Mouse (Mus musculus) forebrain, embryonic 10.5 days (tissue): ENCODE measurements at regions not wholly inside any gene's neighbourhood (a gene's known extent, or its start where the extent isn't known, plus 50 kb on each side); places are given as distances from the start of the nearest gene placed in this dataset.
"Not testable (repeated sequence)": the region's sequence is repeated elsewhere in the genome, so short reads cannot be mapped to it uniquely, and the experiment has no call there.

ENCODE experiments used
- DNase-seq: peaks from one replicate; pipeline ENCODE4 v3.0.0-alpha.2; 2017; ENCODE audit warnings: low spot score; ENCODE audit errors: extremely low spot score
- H3K27ac ChIP-seq: fragments of 300-500 bp; sonication (generic); 2 replicates; pipeline ENCODE4 v1.5.1; 2016; ENCODE audit warnings: mild to moderate bottlenecking
- H3K27me3 ChIP-seq: fragments of 300-500 bp; sonication (generic); 2 replicates; pipeline ENCODE4 v1.6.1; 2016; ENCODE audit warnings: mild to moderate bottlenecking; ENCODE audit not compliant: poor library complexity, severe bottlenecking
- H3K36me3 ChIP-seq: fragments of 300-500 bp; sonication (generic); replicated peaks from 2 replicates; pipeline ENCODE4 v1.6.1; 2016; ENCODE audit warnings: mild to moderate bottlenecking, moderate library complexity
- H3K4me1 ChIP-seq: fragments of 300-500 bp; sonication (generic); 2 replicates; pipeline ENCODE4 v1.6.1; 2016
- H3K4me3 ChIP-seq: fragments of 300-500 bp; sonication (generic); 2 replicates; pipeline ENCODE4 v1.5.1; 2016; ENCODE audit warnings: mild to moderate bottlenecking, moderate library complexity
- H3K9me3 ChIP-seq: fragments of 300-500 bp; sonication (generic); 2 replicates; pipeline ENCODE4 v1.6.1; 2016; ENCODE audit warnings: mild to moderate bottlenecking, moderate library complexity
- WGBS: fragments of 180-500 bp; shearing (Covaris S2); methylation state at CpG from one replicate; pipeline ENCODE4 v1.1.7; 2016; 5-methylcytosine and 5-hydroxymethylcytosine counted together

GRCm38 (mm10) chr8:86252696-86253355 lies 327.7 kb downstream of the Abcc12 start:
- H3K9me3 ChIP-seq, result no peaks in the 10 kb centered on the region
- 92% methylated on average over 4 of the region's 4 CpGs for WGBS
- no peak overlapping the region for H3K4me3 ChIP-seq
- no peak overlapping the region for H3K27ac ChIP-seq
- H3K4me1 ChIP-seq, result 0 out of 2 replicates have a peak, but pooled peaks cover 3% of the 10 kb centered on the region
- no peak for DNase-seq
- H3K36me3 ChIP-seq, result no peaks in the 10 kb centered on the region
- H3K27me3 ChIP-seq, result no peaks in the 10 kb centered on the region

- no peaks in the 10 kb centered on the region for H3K9me3 ChIP-seq
- H3K36me3 ChIP-seq, result no peaks in the 10 kb centered on the region
- no peaks in the 10 kb centered on the region for H3K27me3 ChIP-seq
- H3K4me1 ChIP-seq, result no peaks in the 10 kb centered on the region
- H3K27ac ChIP-seq, result no peak overlapping the region
- 91% methylated on average over 4 of the region's 4 CpGs for WGBS
- DNase-seq, result no peak
- H3K4me3 ChIP-seq, result no peak overlapping the region
Observed at GRCm38 (mm10) chr8:86234696-86235095, 345.8 kb downstream of the Abcc12 start.

GRCm38 (mm10) chr8:86231994-86232393 lies 348.5 kb downstream of the Abcc12 start:
- H3K4me3 ChIP-seq, H3K36me3 ChIP-seq, H3K27me3 ChIP-seq, H3K9me3 ChIP-seq, H3K27ac ChIP-seq, DNase-seq, H3K4me1 ChIP-seq: not testable (repeated sequence)
- 76% methylated on average over 6 of the region's 6 CpGs for WGBS

GRCm38 (mm10) chr8:86224851-86225250 lies 355.6 kb downstream of the Abcc12 start:
- Histone ChIP-seq H3K9me3 (no peaks in the 10 kb centered on the region), H3K36me3 (no peaks in the 10 kb centered on the region), H3K4me1 (no peaks in the 10 kb centered on the region), H3K27me3 (no peaks in the 10 kb centered on the region), H3K4me3 (no peak overlapping the region), H3K27ac (no peak overlapping the region)
- WGBS, result 76% methylated on average over 4 of the region's 4 CpGs
- no peak for DNase-seq

- Histone ChIP-seq H3K27ac (no peak overlapping the region), H3K27me3 (no peaks in the 10 kb centered on the region), H3K4me1 (no peaks in the 10 kb centered on the region), H3K36me3 (no peaks in the 10 kb centered on the region), H3K9me3 (no peaks in the 10 kb centered on the region), H3K4me3 (no peak overlapping the region)
- no peak for DNase-seq
- 94% methylated on average over 7 of the region's 7 CpGs for WGBS
Observed at GRCm38 (mm10) chr8:86222715-86223114, 357.8 kb downstream of the Abcc12 start.

- Histone ChIP-seq H3K4me3 (no peak overlapping the region), H3K27me3 (no peaks in the 10 kb centered on the region), H3K36me3 (no peaks in the 10 kb centered on the region), H3K27ac (no peak overlapping the region), H3K9me3 (no peaks in the 10 kb centered on the region), H3K4me1 (no peaks in the 10 kb centered on the region)
- DNase-seq, result no peak
- WGBS, result 94% methylated on average over 4 of the region's 4 CpGs
Observed at GRCm38 (mm10) chr8:86222228-86222627, 358.3 kb downstream of the Abcc12 start.

- no peaks in the 10 kb centered on the region for H3K9me3 ChIP-seq
- 95% methylated on average over 8 of the region's 8 CpGs for WGBS
- H3K27me3 ChIP-seq, result no peaks in the 10 kb centered on the region
- no peaks in the 10 kb centered on the region for H3K36me3 ChIP-seq
- DNase-seq, result no peak
- H3K4me1 ChIP-seq, result no peaks in the 10 kb centered on the region
- H3K27ac ChIP-seq, result no peak overlapping the region
- no peak overlapping the region for H3K4me3 ChIP-seq
Observed at GRCm38 (mm10) chr8:86214399-86214798, 366.1 kb downstream of the Abcc12 start.

GRCm38 (mm10) chr8:86212461-86212860 lies 368.0 kb downstream of the Abcc12 start:
- no peaks in the 10 kb centered on the region for H3K36me3 ChIP-seq
- H3K9me3 ChIP-seq, result no peaks in the 10 kb centered on the region
- no peaks in the 10 kb centered on the region for H3K4me1 ChIP-seq
- no peak overlapping the region for H3K27ac ChIP-seq
- H3K27me3 ChIP-seq, result no peaks in the 10 kb centered on the region
- no peak for DNase-seq
- no peak overlapping the region for H3K4me3 ChIP-seq
- WGBS, result 93% methylated on average over 2 of the region's 2 CpGs

- 86% methylated on average over 5 of the region's 5 CpGs for WGBS
- no peaks in the 10 kb centered on the region for H3K9me3 ChIP-seq
- no peak overlapping the region for H3K27ac ChIP-seq
- H3K27me3 ChIP-seq, result no peaks in the 10 kb centered on the region
- no peak for DNase-seq
- no peak overlapping the region for H3K4me3 ChIP-seq
- H3K4me1 ChIP-seq, result peaks cover 12% of the 10 kb centered on the region
- H3K36me3 ChIP-seq, result no peaks in the 10 kb centered on the region
Observed at GRCm38 (mm10) chr8:86208812-86209262, 368.1 kb downstream of the Phkb start.

- 48% methylated on average over 6 of the region's 6 CpGs for WGBS
- Histone ChIP-seq H3K27me3 (no peaks in the 10 kb centered on the region), H3K4me3 (no peak overlapping the region), H3K4me1 (peaks cover 24% of the 10 kb centered on the region), H3K36me3 (no peaks in the 10 kb centered on the region), H3K27ac (no peak overlapping the region), H3K9me3 (no peaks in the 10 kb centered on the region)
- no peak for DNase-seq
Observed at GRCm38 (mm10) chr8:86204421-86205229, 363.9 kb downstream of the Phkb start.

GRCm38 (mm10) chr8:86203107-86203506 lies 362.3 kb downstream of the Phkb start:
- no peak for DNase-seq
- Histone ChIP-seq H3K4me1 (peaks cover 24% of the 10 kb centered on the region), H3K9me3 (no peaks in the 10 kb centered on the region), H3K36me3 (no peaks in the 10 kb centered on the region), H3K27me3 (no peaks in the 10 kb centered on the region), H3K27ac (peak overlapping the region; percentile 40), H3K4me3 (no peak overlapping the region)
- WGBS, result 54% methylated on average over 9 of the region's 9 CpGs

GRCm38 (mm10) chr8:86201830-86202229 lies 361.1 kb downstream of the Phkb start:
- no peaks in the 10 kb centered on the region for H3K9me3 ChIP-seq
- DNase-seq, result no peak
- no peaks in the 10 kb centered on the region for H3K27me3 ChIP-seq
- H3K4me1 ChIP-seq, result peaks cover 24% of the 10 kb centered on the region
- no peaks in the 10 kb centered on the region for H3K36me3 ChIP-seq
- WGBS, result 90% methylated on average over 4 of the region's 4 CpGs
- no peak overlapping the region for H3K4me3 ChIP-seq
- H3K27ac ChIP-seq, result no peak overlapping the region

GRCm38 (mm10) chr8:86192262-86192661 lies 351.5 kb downstream of the Phkb start:
- WGBS, result 86% methylated on average over 4 of the region's 4 CpGs
- Histone ChIP-seq H3K27ac (no peak overlapping the region), H3K4me3 (no peak overlapping the region), H3K36me3 (no peaks in the 10 kb centered on the region), H3K9me3 (0 out of 2 replicates have a peak, but pooled peaks cover 4% of the 10 kb centered on the region), H3K4me1 (no peaks in the 10 kb centered on the region), H3K27me3 (no peaks in the 10 kb centered on the region)
- no peak for DNase-seq
